Mouse (Mus musculus): ENCODE data around the gene AF067063.
"Not testable (repeated sequence)": the region's sequence is repeated elsewhere in the genome, so short reads cannot be mapped to it uniquely, and the experiment has no call there.

Gene AF067063

DNA sequence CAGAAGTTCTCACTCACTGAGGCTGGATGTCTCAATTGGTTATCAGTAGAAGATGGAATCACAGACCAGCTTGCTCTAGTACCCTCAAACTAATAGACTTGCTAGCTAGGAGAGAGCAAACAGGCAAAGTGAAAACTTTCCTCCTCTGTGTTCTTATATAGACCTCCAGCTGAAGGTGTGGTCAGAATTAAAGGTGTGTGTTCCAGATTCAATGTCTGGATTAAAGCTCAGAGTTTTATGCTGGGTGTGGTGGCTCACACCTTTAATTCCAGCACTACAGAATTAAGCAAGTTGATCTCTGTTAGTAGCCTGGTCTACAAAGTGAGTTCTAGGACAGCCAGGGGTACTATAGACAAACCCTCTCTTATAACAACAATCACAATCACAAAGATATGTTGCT lies at the start of gene AF067063:
Gene AF067063, minus strand, starts transcription at position 101 of the 400 bp plus-strand sequence.
- DNase-seq (ENCODE audit: low spot score in 2 of 2), result not testable (repeated sequence)

DNA sequence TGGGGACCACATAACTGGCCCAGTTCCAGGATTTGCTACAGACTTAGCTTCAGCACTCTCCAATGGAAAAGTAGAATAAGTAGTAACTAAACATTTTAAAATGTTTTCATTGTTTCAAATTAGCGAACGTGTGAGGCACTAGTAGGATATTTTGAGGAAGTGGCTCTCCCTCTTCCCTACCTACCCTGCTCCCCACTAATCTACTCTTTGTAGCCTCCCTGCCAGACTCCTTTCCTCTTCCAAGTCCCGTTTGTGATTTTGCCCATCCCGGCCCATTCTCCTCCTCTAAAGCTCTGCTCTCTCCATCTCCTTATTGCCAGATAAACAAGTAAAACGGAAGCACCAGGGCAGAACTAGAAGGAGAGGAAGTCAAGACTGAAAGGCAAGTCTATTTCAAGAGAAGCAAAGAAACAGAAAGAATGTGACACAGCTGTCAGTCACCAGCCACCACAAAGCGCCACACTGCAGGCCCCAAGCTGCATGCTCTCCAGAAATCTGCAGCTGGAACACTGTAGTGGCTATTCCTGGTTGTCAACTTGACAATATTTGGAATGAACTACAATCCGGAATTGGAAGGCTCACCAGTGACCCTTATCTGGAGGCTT lies 34.5 kb upstream of the AF067063 start:
- DNase-seq (ENCODE audit: low spot score in 2 of 2), result not testable (repeated sequence)

DNA sequence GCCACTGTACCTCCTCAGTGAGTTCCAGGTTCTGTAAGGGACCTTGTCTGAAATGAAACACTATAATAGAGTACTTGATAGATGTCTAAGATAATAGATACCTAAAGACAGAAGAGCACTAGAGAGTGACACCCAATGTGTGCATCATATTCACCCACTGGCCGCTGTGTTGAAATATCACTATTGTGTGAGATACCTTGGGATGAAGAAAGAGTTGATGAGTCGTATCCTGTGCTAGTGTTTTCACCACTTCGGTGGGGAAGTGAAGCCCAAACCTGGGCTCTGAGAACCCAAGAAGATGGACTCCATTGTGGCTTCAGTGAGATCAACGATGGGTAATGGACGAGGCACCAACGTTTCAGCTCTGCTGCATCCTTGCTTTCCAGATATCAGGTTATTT lies 32.4 kb upstream of the AF067063 start:
- not testable (repeated sequence) for DNase-seq (ENCODE audit: low spot score in 2 of 2)

DNA sequence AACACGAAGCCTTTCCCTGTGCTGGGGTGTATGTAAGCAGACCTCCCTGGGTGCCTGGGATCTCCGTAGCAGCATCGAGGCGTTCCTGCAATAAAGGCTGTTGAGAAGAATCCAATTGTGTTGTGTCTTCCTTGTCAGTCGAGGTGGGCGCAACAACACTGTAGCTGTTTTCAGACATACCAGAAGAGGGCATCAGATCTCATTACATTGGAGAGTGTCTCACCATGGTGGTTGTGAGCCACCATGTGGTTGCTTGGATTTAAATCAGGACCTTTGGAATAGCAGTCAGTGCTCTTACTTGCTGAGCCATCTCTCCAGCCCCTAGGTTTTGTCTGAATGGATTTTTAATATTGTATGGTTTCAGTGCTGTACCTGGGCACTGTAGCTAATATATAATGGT lies 10.0 kb upstream of the AF067063 start:
- DNase-seq (ENCODE audit: low spot score in 2 of 2), result not testable (repeated sequence)

DNA sequence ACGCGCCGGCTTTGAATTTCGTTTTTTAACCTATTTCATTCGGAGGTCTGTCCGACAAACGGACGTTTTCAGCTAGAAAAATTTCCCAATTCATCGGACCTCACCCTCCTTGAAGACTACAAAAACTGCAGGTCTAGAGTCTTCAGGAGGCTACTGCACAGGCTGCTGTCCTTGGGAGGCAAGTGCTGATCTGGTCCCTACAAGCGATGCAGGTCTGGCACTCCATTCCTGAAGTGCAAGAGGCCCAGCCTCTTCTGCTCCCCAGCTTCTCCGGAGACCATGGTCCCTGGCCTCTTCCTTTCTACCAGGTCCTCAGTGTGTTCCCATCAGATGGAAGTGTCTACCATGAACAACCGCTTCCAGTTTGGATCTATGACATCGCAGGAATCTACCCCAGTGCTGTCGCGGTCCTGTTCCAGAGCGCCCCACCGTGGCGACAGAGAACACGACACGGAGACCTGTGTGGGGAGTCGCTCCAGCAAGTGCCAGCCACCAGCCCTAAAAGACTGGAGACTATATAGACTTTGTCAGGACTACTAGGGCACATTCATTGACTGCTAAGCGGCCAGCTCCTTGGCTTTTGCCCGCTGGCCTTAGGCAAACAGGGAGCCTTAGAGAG lies 7.8 kb upstream of the AF067063 start:
- DNase-seq (ENCODE audit: low spot score in 2 of 2), result peak in 1 of 2 experiments; percentile 36

DNA sequence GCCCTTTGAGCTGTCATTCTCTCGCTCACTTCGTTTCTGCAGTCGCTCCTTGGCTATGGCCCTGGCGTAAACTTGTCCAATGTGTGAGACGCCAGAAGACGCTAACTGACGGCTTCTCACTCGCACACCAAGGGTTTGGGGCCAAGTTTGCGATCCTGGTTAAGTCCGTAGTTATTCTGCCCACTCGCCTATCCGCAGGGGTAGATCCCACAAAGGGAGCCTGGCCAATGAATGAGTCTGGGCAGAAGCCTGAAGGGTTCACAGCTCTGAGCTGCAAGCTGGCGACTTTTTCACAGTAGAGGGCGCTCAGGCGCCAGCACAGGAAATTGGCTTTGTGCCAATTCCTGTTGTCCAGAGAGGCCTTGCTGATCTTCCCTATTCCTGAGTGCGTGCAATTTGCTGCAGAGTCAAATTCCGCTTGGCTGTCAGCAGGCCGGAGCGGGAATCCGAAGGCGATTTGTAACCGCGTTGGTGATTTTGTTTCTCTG lies 6.4 kb upstream of the AF067063 start:
- DNase-seq (ENCODE audit: low spot score in 2 of 2), result peak in 1 of 2 experiments; percentile 3

DNA sequence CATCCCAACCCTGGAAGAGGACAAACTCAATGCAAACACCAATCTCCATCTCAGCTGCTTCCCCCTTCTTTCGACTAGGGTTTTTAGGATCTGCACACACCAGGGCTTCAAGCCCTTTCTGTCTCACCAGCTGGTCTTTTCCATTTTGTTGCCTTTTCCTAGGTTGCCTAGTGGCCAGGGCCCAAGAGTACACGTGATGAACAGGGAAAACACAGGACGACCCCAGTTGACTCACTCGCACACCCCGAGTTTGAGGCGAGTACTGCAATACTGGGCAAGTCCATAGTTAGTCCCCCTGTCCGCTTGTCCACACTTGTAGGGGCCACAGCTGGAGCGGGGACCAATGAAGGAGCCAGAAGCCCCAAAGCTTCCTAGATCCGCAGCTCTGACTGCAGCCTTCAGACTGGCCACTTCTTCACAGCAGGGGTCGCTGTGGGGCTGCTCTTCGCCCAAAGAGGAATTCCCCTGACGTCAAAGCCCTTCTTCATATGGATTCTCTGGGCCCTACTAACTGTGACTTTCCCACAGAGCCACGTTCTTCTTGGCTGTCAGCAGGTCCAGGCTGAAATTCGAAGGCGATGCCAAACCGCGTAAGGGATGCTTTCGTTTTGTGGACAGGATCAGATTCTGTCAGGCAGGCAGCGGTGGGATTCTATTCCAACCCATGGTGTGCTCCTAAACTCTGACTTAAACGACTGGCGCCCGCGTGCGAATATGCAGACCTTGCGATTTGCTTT lies 5.5 kb upstream of the AF067063 start, which contains the start of gene D13Ertd608e:
Gene D13Ertd608e, plus strand, starts transcription at position 687 of the 737 bp plus-strand sequence.
- DNase-seq (ENCODE audit: low spot score in 2 of 2), result peak; percentile 5 to 47

DNA sequence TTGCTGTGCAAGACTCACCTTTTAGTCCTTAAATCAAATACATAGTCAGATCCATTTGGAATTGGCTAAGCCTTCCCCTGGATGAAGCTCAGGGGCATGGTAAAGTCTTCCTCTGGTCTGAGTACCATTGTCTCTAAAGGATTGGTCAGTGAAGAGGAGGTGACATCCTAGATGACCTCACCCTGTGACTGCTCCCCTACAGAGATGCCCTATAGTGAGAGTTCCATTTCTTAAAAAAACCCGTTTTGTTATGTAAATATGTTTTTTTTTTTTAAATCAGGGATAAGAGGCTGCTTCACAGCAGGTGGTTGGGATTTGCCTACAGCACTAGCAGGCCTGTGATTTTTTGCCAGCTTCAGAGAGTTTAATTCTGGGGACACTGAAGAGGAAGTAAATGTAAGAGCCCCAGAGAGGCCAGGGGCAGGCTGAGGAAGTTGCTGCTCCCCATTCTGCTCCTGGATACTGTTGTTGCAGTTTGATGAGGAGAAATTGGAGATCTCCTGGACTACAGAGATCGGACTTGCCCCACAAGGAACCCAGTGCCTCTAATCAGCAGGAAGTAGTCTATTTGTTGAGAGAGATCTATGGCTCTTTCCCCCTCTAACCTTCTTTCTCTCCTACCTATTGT lies 12.3 kb downstream of the AF067063 start:
- DNase-seq (ENCODE audit: low spot score in 2 of 2), result no peak

DNA sequence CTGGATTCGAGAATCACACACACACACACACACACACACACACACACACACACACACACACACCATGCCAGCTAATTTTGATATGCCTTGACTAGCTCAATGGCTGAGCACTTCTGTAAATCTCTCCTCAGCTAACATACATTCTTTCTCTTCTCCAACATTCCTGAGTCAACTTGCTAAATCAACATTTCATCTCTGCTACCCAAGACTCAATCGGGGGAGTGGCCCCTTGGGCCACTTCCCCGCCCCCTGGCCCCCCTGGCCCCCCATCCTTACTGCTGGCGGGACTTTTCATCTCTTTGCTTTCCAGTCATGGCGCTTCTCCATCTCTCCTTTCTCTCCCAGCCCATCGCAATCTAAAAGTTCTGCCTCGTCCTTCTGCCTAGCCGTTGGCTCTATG lies 13.2 kb downstream of the AF067063 start:
- DNase-seq (ENCODE audit: low spot score in 2 of 2), result no peak

DNA sequence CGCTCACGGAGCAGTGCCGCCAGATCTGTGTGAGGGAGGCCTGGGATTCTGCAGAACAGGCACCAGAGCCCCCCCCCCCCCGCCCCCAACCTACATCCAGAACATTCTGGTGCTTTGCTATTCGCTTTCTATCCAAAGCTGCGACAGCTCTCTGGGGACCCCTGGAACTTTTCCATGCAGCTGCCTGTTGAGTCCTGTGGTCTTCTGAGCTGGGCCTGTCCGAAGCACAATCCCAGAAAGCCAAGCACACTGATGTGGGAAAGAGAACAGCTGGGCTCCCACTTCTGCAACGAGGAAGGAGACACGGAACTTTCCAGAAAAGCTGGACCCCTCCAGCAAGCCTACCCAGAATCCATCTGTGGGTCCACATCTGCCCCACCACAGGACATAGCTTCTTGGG lies 20.0 kb downstream of the AF067063 start:
- DNase-seq (ENCODE audit: low spot score in 2 of 2), result no peak

DNA sequence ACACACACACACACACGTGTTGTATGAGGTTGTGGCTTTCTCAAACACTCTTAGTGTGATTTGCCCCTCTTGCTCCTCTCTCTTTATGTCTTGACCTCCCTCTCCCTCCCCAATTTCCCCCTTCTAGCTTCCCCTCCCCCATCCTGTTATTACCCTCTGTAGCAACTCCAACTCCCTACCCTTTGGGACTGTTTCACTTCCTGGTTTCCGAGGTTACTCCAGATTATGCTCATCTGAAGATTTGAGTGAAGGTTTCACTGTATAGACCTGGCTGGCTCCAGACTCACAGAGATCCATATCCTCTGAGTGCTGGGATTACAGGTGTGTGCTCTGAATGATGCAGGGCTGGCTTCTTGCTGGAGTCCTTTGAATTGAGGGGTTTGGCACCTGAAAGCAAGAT lies 21.1 kb downstream of the AF067063 start:
- DNase-seq (ENCODE audit: low spot score in 2 of 2), result no peak

DNA sequence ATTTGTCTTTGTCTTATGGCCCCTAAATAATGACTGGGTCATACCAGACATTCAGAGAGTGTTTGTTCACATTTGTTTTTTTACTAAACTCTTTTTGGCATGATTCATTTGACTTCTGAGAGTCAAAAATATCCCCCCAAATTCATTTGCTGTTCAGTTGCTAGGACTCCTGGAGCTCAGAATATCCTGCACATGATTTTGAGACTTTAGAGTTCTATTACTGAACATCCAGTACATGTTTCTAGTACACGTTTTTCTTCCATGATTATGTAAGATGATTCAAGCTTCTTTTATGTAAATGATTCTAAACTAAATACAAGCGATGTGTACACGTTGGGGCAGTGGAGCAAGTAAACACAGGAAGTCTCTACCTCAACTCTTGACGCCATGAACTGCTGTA lies 32.4 kb downstream of the AF067063 start:
- no peak for DNase-seq (ENCODE audit: low spot score in 2 of 2)

DNA sequence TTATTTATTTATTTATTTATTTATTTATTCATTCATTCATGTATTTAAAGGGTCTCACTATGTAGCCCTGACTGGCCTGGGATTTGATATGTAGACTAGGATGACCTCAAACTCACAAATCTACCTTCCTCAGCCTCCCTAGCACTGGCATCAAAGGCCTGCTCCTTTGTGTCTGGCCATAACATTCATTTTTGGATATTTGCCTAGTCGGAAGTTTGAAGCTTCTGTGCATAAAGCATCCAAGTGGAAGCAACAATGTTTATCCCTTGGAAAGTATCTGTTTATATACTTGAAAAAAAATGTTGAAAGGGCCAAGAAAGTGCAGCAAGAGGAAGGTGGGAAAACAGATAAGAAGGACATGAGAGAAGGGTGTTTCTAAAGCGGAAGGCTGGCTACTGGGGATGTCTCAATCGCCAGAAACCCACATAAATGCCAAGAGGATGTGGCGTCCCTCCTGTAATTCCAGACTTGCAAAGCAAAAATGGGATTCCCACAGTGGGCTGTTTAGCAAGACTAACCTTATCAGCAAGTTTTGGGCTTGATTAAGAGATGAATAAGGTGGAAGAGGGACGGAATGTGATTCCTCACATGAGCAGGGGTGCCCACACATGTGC lies 37.1 kb downstream of the AF067063 start:
- DNase-seq (ENCODE audit: low spot score in 2 of 2), result no peak

DNA sequence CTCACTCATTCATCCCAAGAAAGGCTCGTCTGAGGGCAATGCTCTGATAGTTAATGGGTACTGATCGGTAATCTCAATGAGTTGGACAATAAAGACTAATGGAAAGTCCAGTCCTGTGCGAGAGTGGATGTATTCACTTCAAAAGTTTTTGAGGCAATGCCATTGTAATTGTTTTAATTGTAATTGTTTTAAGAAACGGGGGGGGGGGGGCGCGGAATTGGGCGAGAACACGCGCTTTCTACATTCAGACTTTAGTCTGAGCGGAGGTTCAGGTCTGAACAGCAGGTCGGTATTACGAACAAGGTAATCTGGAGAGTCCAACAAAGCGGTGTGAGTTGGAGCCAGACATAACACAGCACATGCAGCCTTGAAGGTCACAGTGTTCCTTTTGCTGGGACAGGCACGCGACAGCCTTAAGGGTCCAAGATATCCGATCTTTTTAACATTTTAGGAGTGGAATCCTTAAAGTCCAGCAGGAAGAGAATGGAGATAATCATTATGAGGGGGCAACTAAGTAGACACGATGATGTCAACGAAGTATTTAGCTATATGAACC lies 38.4 kb downstream of the AF067063 start:
- no peak for DNase-seq (ENCODE audit: low spot score in 2 of 2)

DNA sequence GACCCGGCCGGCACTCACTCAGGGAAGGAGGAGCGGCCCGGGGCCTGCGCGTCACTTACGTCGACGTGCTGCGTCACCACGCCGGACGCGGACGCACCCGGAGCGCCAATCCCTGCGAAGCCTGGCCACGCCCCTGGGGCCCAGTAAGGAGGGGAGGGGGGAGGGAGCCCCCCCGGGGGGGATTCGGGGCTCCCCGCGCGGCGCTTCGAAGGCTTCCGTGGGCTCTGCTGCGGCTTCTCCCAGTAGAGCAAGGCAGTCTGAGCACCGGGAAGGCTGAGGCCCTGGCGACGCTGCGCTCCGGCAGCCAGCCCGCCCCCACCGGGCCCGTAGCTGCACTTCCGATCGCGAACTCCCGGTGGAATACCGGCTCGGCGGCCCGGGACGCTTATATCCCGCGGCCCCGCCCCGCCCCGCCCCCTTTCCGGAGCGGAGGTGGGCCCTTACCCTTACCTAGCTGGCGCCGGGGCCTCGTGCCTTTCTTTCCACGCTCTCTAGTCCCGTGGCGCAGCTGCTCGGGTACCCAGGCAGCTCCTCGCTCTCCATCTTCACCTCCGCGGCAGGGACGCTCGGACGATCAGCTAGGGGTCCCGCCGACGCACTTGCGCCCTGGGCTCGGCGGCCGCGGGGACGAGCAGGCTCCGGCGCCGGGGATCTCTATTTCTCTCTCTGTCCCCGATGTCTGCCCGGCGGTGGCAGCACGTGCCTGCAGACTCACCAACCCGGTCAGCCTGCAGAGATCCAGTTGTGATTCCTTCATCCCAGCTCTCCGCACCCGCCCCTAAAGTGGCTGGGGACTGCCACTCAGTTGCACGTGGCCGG lies 39.0 kb downstream of the AF067063 start, which contains the start of gene Zfp131:
Gene Zfp131, minus strand, starts transcription at position 129 of the 819 bp plus-strand sequence.
- DNase-seq (ENCODE audit: low spot score in 2 of 2), result peak; percentile 84 to 95

DNA sequence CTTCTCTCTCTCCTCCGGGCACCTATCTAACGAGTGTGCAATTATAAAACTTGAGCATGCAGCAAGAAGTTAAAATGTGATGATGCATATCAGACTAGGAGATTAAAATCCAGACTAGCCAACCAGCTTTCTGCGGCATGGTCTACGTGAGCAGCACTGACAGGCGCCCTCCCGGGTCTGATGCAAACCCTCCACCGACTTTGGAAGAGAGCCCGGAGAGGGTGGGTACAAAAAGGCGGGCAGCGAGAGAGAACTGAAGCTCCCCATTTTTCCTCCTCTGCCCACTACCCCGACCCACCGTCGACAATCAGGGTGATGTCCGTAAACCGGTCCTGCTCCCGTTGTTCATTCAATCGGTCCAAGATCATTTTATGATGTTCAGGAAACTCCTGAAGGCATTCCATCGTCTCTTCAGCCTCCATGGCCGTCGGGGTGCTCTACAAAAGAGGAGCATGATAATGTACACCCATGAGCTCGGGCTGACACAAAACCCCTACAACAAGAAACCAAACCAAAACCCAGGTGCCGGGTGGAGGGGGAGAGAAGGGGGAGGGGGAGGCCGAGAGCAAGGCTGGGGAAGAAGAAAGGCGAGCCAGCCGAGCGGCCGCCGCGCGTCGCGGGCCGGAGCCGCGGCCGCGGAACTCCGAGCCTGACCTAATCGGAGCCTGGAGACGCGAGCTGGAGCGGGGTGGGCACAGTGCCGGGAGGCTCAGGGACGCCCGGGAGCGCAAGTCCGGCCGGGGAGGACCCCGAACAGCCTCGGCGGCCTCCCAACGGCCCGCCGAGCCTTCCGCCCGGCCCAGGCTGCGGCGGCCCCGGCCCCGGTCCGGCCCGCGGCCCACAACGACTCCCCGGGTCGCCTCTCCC lies 39.9 kb downstream of the AF067063 start:
- peak; percentile 57 to 66 for DNase-seq (ENCODE audit: low spot score in 2 of 2)

DNA sequence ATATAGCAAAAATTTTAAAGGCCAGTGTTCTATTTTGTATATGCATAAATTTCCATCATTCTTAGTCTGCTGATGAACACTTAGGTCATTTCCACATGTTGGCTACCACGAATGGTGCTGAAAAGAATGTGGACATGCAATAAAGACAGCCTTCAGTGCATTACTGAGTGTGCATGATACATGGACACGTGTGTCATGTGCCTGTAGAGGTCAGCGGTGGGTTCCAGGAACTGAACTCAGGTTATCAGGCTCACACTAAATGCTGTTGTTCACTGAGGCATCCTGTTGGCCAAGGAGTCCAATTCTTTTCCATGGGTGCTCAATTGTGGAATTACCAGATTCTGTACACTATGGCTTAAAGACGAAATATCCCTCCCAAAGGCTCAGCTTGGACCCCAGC lies 46.4 kb downstream of the AF067063 start:
- DNase-seq (ENCODE audit: low spot score in 2 of 2), result no peak
